Mouse (Mus musculus): ENCODE measurements around the gene 2210016L21Rik.
A peak's percentile ranks its signal among the peaks of the same experiment; 100 is the strongest.

The 2210016L21Rik gene

GRCm38 (mm10) chr5:114964967-114965898 lies 23.3 kb downstream of the 2210016L21Rik start:
- peak; percentile 58; the same call in 1 of the 2 replicates for TF ChIP-seq GATA4 (IDR thresholded peaks at IDR 0.05; ENCODE audit: insufficient replicate concordance, low read length)

- no peak for TF ChIP-seq GATA4 (IDR thresholded peaks at IDR 0.05; ENCODE audit: insufficient replicate concordance, low read length)
Observed at GRCm38 (mm10) chr5:114967523-114968268, 25.7 kb downstream of the 2210016L21Rik start.

GRCm38 (mm10) chr5:114968651-114969050 lies 26.7 kb downstream of the 2210016L21Rik start:
- no peak for TF ChIP-seq GATA4 (IDR thresholded peaks at IDR 0.05; ENCODE audit: insufficient replicate concordance, low read length)

GRCm38 (mm10) chr5:114969064-114969463 lies 27.1 kb downstream of the 2210016L21Rik start:
- no peak for TF ChIP-seq GATA4 (IDR thresholded peaks at IDR 0.05; ENCODE audit: insufficient replicate concordance, low read length)

- TF ChIP-seq GATA4 (IDR thresholded peaks at IDR 0.05; ENCODE audit: insufficient replicate concordance, low read length): no peak
Observed at GRCm38 (mm10) chr5:114969609-114970215, 27.8 kb downstream of the 2210016L21Rik start.

GRCm38 (mm10) chr5:114970824-114971227 lies 28.9 kb downstream of the 2210016L21Rik start, which contains the start of gene Hnf1a:
TSS of gene Hnf1a (minus strand) at chr5:114971094.
- no peak for TF ChIP-seq GATA4 (IDR thresholded peaks at IDR 0.05; ENCODE audit: insufficient replicate concordance, low read length)

- no peak for TF ChIP-seq GATA4 (IDR thresholded peaks at IDR 0.05; ENCODE audit: insufficient replicate concordance, low read length)
Observed at GRCm38 (mm10) chr5:114972201-114972600, 30.2 kb downstream of the 2210016L21Rik start.

- TF ChIP-seq GATA4 (IDR thresholded peaks at IDR 0.05; ENCODE audit: insufficient replicate concordance, low read length): no peak
Observed at GRCm38 (mm10) chr5:114973131-114973530, 31.2 kb downstream of the 2210016L21Rik start.

GRCm38 (mm10) chr5:114976935-114977334 lies 35.0 kb downstream of the 2210016L21Rik start:
- no peak for TF ChIP-seq GATA4 (IDR thresholded peaks at IDR 0.05; ENCODE audit: insufficient replicate concordance, low read length)

- TF ChIP-seq GATA4 (IDR thresholded peaks at IDR 0.05; ENCODE audit: insufficient replicate concordance, low read length): no peak
Observed at GRCm38 (mm10) chr5:114978473-114978872, 36.5 kb downstream of the 2210016L21Rik start.

GRCm38 (mm10) chr5:114978888-114979249 lies 36.9 kb downstream of the 2210016L21Rik start:
- TF ChIP-seq GATA4 (IDR thresholded peaks at IDR 0.05; ENCODE audit: insufficient replicate concordance, low read length): no peak

- TF ChIP-seq GATA4 (IDR thresholded peaks at IDR 0.05; ENCODE audit: insufficient replicate concordance, low read length): no peak
Observed at GRCm38 (mm10) chr5:114979250-114980121, 37.5 kb downstream of the 2210016L21Rik start.

GRCm38 (mm10) chr5:114980122-114980748 lies 38.3 kb downstream of the 2210016L21Rik start:
- no peak for TF ChIP-seq GATA4 (IDR thresholded peaks at IDR 0.05; ENCODE audit: insufficient replicate concordance, low read length)

- no peak for TF ChIP-seq GATA4 (IDR thresholded peaks at IDR 0.05; ENCODE audit: insufficient replicate concordance, low read length)
Observed at GRCm38 (mm10) chr5:114982001-114982400, 40.0 kb downstream of the 2210016L21Rik start.

Data from liver, adult (tissue).